Mouse (Mus musculus) stomach, embryonic 15.5 days (tissue): ENCODE data around the gene Cxcr5. TPM values are rescaled to one million over a fixed set of nuclear protein-coding genes. Genes with fewer than 3 reads are reported as not detected.

Experiments used
- ATAC-seq: fragments of 200-750 bp; cut with Nextera tagmentation; 2 replicates; pipeline ENCODE4 v1.8.0; 2017; ENCODE audit warnings: low read depth, moderate number of reproducible peaks, moderate TSS enrichment; ENCODE audit not compliant: insufficient read depth, low FRiP score
- H3K27ac ChIP-seq: fragments of 300-500 bp; sonication (generic); 2 replicates; pipeline ENCODE4 v1.5.1; 2015; ENCODE audit warnings: mild to moderate bottlenecking, inconsistent platforms
- H3K27me3 ChIP-seq: fragments of 300-500 bp; sonication (generic); replicated peaks from 2 replicates; pipeline ENCODE4 v1.6.1; 2015; ENCODE audit warnings: inconsistent platforms
- H3K36me3 ChIP-seq: fragments of 300-500 bp; sonication (generic); 2 replicates; pipeline ENCODE4 v1.6.1; 2015; ENCODE audit warnings: inconsistent platforms
- H3K4me1 ChIP-seq: fragments of 300-500 bp; sonication (generic); 2 replicates; pipeline ENCODE4 v1.6.1; 2015; ENCODE audit warnings: inconsistent platforms
- H3K4me2 ChIP-seq: fragments of 300-500 bp; sonication (generic); 2 replicates; pipeline ENCODE4 v1.6.1; 2015; ENCODE audit warnings: mild to moderate bottlenecking, inconsistent platforms
- H3K4me3 ChIP-seq: fragments of 300-500 bp; sonication (generic); replicated peaks from 2 replicates; pipeline ENCODE4 v1.5.1; 2015; ENCODE audit warnings: inconsistent platforms
- H3K9ac ChIP-seq: fragments of 300-500 bp; sonication (generic); 2 replicates; pipeline ENCODE4 v1.6.1; 2015; ENCODE audit warnings: inconsistent platforms
- H3K9me3 ChIP-seq: fragments of 300-500 bp; sonication (generic); 2 replicates; pipeline ENCODE4 v1.6.1; 2016; ENCODE audit warnings: inconsistent platforms
- WGBS: fragments of 180-500 bp; shearing (Covaris S2); methylation state at CpG from one replicate; pipeline ENCODE4 v1.1.7; 2015; 5-methylcytosine and 5-hydroxymethylcytosine counted together
- polyA plus RNA-seq: library from polyadenylated mRNA; unstranded; fragments of >200 nt; fragmentation: Nextera tagmentation; extraction: Ambion mirVana; gene quantifications from 2 replicates; pipeline ENCODE4 v1.2.1, GENCODE M21; 2015

Gene Cxcr5
- polyA plus RNA-seq, 1 experiment from 2014 or later, result 0.62 TPM

DNA sequence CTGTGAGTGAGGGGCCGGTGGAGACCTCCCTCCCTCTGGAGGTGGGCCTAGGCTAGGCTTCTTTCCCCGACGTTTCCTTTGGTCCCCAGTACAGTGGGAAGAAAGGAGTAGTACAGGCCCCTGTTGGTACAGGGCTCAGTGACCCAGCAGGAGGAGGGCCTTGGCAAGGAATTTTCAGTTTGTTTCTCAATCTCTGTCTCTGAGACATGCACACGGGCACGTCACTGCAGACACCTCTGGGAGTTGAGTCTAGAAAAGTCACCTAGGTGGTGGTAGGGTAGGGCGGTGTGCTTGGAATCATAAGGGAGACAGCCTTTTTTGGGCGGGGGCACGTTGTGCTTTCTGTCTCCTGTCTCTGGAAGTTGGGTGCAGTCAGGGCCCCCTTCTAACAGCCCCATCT lies 73.3 kb downstream of the Cxcr5 start:
- H3K4me3 ChIP-seq, result peak overlapping the region; percentile 96; the same call in 1 of the 2 replicates
- H3K9ac ChIP-seq, result no peak overlapping the region
- H3K27me3 ChIP-seq, result no peaks in the 10 kb centered on the region
- WGBS, result 23% methylated on average over 8 of the region's 8 CpGs
- no peaks in the 10 kb centered on the region; the same call in 1 of the 2 replicates for H3K36me3 ChIP-seq
- peak overlapping the region; percentile 97 for H3K27ac ChIP-seq
- peak overlapping the region; percentile 69 for H3K4me2 ChIP-seq
- H3K9me3 ChIP-seq, result no peaks in the 10 kb centered on the region
- H3K4me1 ChIP-seq, result peaks cover 94% of the 10 kb centered on the region
- no peak for ATAC-seq

DNA sequence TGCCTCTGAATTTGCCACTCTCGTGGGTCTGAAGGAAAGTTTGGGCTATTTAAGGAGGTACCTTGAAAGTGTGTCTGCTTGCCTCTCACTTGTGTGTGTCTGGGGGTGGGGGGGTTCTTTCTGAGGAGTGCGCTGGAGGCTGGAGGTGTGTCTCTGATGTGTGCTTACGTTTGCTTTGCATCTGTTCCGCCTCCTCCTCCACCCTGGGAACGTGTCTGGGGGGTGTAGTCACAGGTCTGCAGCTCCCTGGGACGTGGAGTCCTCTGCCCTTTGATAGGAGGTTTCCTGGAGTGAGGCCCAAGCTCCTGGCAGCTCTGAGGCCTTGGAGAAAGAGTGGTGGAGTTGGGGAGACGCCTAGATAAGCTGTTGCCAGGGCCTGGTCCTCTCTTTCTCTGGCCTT lies 74.2 kb downstream of the Cxcr5 start:
- WGBS, result 11% methylated on average over 7 of the region's 7 CpGs
- Histone ChIP-seq H3K4me2 (peak overlapping the region; percentile 69), H3K27ac (peak overlapping the region; percentile 97), H3K9ac (no peak overlapping the region), H3K27me3 (no peaks in the 10 kb centered on the region), H3K36me3 (no peaks in the 10 kb centered on the region; the same call in 1 of the 2 replicates), H3K9me3 (no peaks in the 10 kb centered on the region), H3K4me3 (peak overlapping the region; percentile 96), H3K4me1 (peaks cover 84% of the 10 kb centered on the region)
- ATAC-seq, result peak; percentile 37

DNA sequence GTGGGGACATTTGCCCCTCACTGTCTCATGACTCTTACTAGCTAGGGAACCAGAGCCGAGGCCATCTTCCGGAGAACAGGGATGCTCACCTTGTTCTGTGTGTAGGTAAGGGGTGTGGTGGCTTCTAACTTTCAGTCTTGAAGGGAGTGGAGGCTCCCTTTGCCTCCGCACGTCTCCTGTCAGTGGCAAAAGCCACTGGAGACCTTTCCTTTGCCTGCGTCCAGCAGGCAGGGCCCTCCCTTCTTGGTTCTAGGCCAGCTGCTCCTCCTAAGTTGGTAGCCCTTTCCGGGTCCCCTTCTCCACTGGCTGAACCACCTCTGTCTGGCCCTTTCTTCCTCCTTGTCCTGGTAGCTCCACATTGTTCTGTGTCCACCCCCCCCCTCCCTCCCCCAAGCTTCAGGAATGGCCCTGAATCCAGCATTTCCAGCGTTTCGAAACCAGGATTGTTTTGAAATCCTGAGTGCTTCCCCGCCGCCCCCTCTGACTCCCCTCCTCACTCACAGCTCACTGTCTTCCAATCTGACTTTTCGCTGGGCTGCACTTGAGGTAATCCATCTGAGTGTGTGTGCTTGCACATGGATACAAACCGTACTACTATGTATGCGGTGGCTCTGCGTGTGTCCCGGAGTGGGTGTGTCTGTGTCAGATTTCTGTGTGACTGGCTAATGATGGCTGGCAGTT lies 74.8 kb downstream of the Cxcr5 start:
- H3K4me3 ChIP-seq, result peak overlapping the region; percentile 96
- peak overlapping the region; percentile 97 for H3K27ac ChIP-seq
- no peaks in the 10 kb centered on the region; the same call in 1 of the 2 replicates for H3K36me3 ChIP-seq
- no peaks in the 10 kb centered on the region for H3K9me3 ChIP-seq
- peak overlapping the region; percentile 69 for H3K4me2 ChIP-seq
- peaks cover 85% of the 10 kb centered on the region for H3K4me1 ChIP-seq
- no peaks in the 10 kb centered on the region for H3K27me3 ChIP-seq
- no peak for ATAC-seq
- no peak overlapping the region for H3K9ac ChIP-seq
- 11% methylated on average over 15 of the region's 15 CpGs for WGBS

DNA sequence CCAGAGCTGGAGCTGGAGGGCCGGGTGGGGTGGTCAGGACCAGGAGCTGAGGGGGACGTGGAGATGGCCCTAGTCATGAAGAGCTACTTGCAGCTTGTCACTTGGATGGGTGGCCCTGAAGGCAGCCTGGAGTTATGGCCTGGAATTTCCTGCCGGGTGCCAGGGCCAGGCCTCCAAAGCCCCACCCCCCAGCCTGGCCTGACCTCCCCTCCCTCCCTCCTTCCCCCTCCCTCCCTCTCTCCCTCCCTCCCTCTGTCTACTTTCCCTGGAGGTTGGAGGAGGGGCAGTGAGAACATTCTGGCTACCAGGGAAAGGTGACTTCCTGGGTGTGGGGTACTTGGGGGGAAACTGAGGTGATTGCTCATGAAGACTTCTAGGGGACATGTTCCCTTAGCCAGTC lies 75.3 kb downstream of the Cxcr5 start:
- WGBS, result 5% methylated on average over 3 of the region's 3 CpGs
- Histone ChIP-seq H3K9ac (no peak overlapping the region), H3K27ac (peak overlapping the region; percentile 97), H3K9me3 (no peaks in the 10 kb centered on the region), H3K4me3 (peak overlapping the region; percentile 96), H3K27me3 (no peaks in the 10 kb centered on the region), H3K4me2 (peak overlapping the region; percentile 69), H3K4me1 (peaks cover 83% of the 10 kb centered on the region), H3K36me3 (no peaks in the 10 kb centered on the region; the same call in 1 of the 2 replicates)
- no peak for ATAC-seq

DNA sequence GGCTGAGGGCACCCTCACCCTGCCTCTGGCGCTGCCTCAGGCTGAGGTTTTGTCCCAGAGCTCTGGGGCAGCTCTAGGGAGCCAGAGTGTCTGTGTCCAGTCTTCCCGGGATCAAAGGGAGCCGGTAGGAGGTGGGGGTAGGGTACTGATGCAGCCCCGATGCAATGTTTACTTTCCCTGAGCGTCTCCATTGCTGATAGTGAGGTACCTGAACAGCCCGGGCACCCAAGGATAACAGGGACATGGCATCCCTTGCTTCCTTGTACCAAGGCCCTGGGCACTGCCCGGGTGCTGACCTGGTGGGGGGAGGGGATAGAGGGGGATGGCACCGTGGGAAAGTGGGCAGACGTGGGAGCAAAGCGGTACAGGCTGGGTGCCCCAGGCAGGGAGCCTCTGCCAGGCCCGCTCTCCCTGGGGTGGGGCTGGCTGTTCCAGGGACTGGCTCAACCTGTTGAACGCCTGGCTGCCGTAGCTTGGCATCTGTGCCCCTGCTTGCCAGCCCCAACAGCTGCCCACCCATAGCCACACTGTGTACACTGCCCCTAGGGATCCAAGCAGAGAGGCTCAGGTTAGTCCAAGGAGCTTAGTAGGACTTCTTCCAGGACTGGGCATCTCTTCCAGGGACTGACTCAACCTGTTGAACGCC lies 76.0 kb downstream of the Cxcr5 start:
- H3K9me3 ChIP-seq, result no peaks in the 10 kb centered on the region
- WGBS, result 25% methylated on average over 12 of the region's 14 CpGs
- peaks cover 76% of the 10 kb centered on the region for H3K4me1 ChIP-seq
- H3K27me3 ChIP-seq, result no peaks in the 10 kb centered on the region
- ATAC-seq, result 0 out of 2 replicates have a peak, but pooled peaks have one; percentile 5
- peak overlapping the region; percentile 96 for H3K4me3 ChIP-seq
- peak overlapping the region; percentile 69 for H3K4me2 ChIP-seq
- peak overlapping the region; percentile 97 for H3K27ac ChIP-seq
- no peaks in the 10 kb centered on the region for H3K36me3 ChIP-seq
- H3K9ac ChIP-seq, result peak overlapping the region; percentile 10; the same call in 1 of the 2 replicates

DNA sequence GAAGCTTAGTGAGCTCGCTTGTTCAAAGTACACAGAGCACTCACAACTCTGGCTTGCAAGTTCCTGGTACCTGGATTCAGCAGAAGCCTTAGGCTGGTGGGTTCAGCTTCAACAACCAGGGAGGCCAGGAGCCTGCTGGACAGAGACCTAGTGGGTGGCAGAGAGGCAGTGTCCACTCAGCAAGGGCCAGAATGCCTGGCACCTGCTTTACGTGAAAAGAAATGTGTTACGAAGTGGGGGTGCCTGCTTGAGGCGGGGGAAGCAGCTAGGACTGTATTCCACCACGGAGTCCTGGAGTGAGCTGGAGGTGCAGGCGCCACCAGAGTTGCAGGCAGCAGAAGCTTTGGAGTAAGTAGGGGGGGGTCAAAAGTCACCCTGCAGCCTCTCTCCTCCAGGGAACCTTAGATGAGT lies 76.6 kb downstream of the Cxcr5 start:
- WGBS, result 32% methylated on average over 6 of the region's 6 CpGs
- Histone ChIP-seq H3K27me3 (no peaks in the 10 kb centered on the region), H3K4me3 (peak overlapping the region; percentile 96), H3K4me2 (peak overlapping the region; percentile 69), H3K9me3 (no peaks in the 10 kb centered on the region), H3K27ac (peak overlapping the region; percentile 97), H3K4me1 (peaks cover 71% of the 10 kb centered on the region), H3K36me3 (no peaks in the 10 kb centered on the region), H3K9ac (peak overlapping the region; percentile 10; the same call in 1 of the 2 replicates)
- no peak for ATAC-seq

DNA sequence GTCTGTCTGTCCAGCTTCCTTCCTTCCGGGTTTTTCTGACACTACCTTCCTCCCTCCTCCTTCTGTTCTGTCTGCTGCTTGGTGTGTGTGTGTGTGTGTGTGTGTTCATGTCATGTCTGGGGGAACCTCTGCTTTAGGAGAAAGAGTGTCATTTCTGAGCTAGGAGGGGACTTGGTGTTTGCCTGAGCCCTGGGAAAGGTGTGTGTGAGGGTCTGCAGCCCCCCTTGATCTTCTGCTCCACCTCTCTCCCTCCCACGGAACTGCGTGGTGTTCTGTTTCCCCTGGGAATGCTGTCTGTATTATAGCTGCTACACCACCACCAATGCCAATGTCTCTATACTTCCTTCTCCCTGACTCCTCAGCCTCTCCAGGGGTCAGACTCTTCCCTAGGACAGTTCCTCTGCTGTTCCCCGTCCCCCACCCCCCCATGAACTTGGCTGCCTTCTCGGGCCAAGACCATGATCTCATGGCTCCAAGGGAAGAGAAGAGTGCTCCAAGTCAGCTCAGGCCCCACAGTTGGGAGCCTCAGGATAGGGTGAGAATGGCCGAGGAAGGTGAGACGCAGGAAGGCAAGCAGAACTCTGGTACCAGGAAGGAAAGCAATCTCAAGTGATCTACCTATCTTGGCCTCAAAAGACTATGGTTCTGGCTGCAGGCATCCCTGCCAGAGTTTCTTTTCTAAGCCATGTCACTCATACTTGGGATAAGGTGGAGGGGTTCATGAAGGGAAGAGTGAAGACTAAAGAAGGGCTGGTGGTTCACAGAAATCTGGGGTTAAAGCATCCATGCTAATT lies 77.2 kb downstream of the Cxcr5 start:
- WGBS, result 14% methylated on average over 7 of the region's 7 CpGs
- no peaks in the 10 kb centered on the region for H3K27me3 ChIP-seq
- H3K27ac ChIP-seq, result peak overlapping the region; percentile 97

DNA sequence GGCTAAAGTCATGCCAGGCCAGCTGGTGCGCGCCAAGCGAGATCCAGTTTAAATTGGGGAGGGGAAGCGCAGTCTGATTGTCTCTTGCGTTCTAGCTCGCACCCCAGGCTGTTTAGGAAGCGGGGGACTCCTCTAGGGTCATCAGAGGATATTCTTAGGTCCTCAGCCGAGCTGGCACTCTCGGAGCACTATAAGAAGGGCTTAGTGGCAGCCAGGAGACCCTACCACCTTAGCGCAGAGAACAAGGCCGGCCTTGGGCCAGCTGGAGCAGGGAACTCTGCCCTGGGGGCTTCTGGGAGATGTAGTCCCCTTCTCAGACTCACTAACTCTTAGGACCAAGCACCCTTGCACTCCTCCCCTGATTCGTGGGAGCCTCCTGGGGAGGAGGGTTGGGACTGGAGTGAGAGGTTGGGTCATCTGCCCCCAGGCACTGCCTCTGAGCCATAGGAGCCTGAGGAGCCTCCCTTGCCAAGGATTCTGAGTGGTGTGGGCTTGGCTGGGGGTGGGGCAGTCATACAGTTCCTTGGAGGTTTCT lies 78.1 kb downstream of the Cxcr5 start:
- peak; percentile 15 for ATAC-seq

More for the DNA sequence above, 77.2 kb downstream of the Cxcr5 start:
- ATAC-seq, result no peak
- Histone ChIP-seq H3K9me3 (no peaks in the 10 kb centered on the region), H3K9ac (peak overlapping the region; percentile 93; the same call in 1 of the 2 replicates), H3K36me3 (no peaks in the 10 kb centered on the region), H3K4me1 (peaks cover 65% of the 10 kb centered on the region), H3K4me2 (peak overlapping the region; percentile 69), H3K4me3 (peak overlapping the region; percentile 96)

DNA sequence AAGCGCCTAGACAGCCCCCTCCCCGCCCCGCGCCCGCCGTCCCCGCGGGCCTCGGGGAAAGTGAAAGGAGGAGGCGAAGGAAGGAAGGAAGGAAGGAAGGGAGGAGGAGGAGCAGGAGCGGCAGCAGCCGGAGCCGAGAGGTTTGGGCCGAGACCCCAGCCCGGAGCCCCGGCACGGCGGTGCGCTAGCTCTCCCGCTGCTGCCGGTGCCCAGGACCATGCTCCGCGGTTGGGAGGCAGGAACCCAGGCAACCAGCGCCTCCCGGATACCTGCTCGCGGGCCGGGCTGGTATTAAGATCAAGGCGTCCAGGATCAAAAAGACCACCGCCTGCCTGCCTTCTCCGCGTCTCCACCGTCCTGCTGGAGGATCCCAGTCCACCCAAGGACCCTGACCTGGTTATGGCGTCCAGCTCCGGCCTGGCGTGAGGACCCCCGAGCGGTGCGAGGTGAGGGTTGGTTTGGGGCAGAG lies 78.6 kb downstream of the Cxcr5 start:
- peaks cover 51% of the 10 kb centered on the region for H3K4me1 ChIP-seq
- peak overlapping the region; percentile 93 for H3K9ac ChIP-seq
- H3K27ac ChIP-seq, result peak overlapping the region; percentile 97
- no peak for ATAC-seq
- H3K27me3 ChIP-seq, result no peaks in the 10 kb centered on the region
- peak overlapping the region; percentile 69 for H3K4me2 ChIP-seq
- peak overlapping the region; percentile 96 for H3K4me3 ChIP-seq
- WGBS, result 1% methylated on average over 33 of the region's 39 CpGs
- no peaks in the 10 kb centered on the region for H3K36me3 ChIP-seq
- no peaks in the 10 kb centered on the region for H3K9me3 ChIP-seq

More for the DNA sequence above, 78.1 kb downstream of the Cxcr5 start:
- Histone ChIP-seq H3K27me3 (no peaks in the 10 kb centered on the region), H3K27ac (peak overlapping the region; percentile 97), H3K4me2 (peak overlapping the region; percentile 69), H3K9ac (peak overlapping the region; percentile 93), H3K4me1 (peaks cover 56% of the 10 kb centered on the region), H3K4me3 (peak overlapping the region; percentile 96), H3K9me3 (no peaks in the 10 kb centered on the region), H3K36me3 (no peaks in the 10 kb centered on the region)
- 0% methylated on average over 12 of the region's 12 CpGs for WGBS

DNA sequence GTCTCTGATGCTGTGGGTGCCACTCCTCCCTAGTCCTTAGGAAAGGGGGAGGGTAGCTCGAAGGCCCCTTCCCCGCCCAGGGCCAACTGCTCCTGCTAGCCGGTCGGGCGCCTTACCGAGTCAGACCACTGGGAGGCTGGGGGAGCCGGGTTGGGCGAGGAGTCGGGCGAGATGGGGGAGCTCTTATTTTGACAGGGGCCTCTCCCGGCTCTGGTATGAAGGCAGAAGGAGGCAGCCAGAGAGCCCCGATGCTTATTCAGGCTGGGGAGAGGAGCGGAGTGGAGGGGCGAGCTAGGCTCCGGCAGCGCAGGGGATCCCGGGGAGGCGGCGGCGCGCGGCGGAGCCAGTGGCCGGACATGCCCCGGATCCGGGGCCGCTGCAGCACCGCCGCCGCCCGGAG lies 79.1 kb downstream of the Cxcr5 start, which contains the start of gene Bcl9l:
Gene Bcl9l (plus strand): TSS at position 274 of the 400 bp plus-strand sequence.
- peak; percentile 44; the same call in 1 of the 2 replicates for ATAC-seq
- peak within 1 kb of the TSS; percentile 69 for H3K4me2 ChIP-seq
- H3K9me3 ChIP-seq, result no peaks in the 10 kb centered on the region
- H3K27ac ChIP-seq, result peak within 1 kb of the TSS; percentile 97
- no peaks in the 10 kb centered on the region for H3K27me3 ChIP-seq
- peaks cover 48% of the 10 kb centered on the region for H3K4me1 ChIP-seq
- peak within 1 kb of the TSS; percentile 96 for H3K4me3 ChIP-seq
- under 1% methylated on average over 28 of the region's 31 CpGs for WGBS
- H3K36me3 ChIP-seq, result no peaks in the 10 kb centered on the region
- peak within 1 kb of the TSS; percentile 93 for H3K9ac ChIP-seq

DNA sequence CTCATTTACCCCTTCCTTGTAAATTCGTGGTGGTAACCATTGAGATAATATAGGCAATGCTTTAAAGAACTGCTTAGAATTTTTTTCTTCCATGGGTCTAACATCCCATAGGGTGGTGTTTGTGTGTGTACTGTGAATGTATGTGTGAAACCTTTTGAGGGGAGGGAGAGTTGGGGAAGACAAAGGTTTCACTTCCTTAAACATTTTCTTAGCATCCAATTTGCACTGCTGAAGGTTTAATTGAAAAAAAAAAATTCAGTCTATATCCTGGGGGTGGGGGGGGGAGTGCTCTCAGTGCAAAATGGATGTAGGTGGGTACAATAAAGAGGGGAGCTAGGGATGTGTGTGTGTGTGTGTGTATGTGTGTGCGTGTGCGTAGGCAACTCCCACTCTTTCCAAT lies 79.6 kb downstream of the Cxcr5 start:
- no peak overlapping the region for H3K9ac ChIP-seq
- H3K9me3 ChIP-seq, result no peaks in the 10 kb centered on the region
- peak overlapping the region; percentile 69 for H3K4me2 ChIP-seq
- WGBS, result 7% methylated on average over 3 of the region's 3 CpGs
- no peak for ATAC-seq
- H3K27me3 ChIP-seq, result no peaks in the 10 kb centered on the region
- H3K27ac ChIP-seq, result peak overlapping the region; percentile 97; the same call in 1 of the 2 replicates
- H3K36me3 ChIP-seq, result no peaks in the 10 kb centered on the region
- peak overlapping the region; percentile 96 for H3K4me3 ChIP-seq
- H3K4me1 ChIP-seq, result peaks cover 47% of the 10 kb centered on the region
